Mouse (Mus musculus): ENCODE data around the gene Aplp2. TPM values are rescaled to one million over a fixed set of nuclear protein-coding genes. Genes with fewer than 3 reads are reported as not detected.

The Aplp2 gene
- polyA plus RNA-seq, 1 experiment, result 568 TPM

- TF ChIP-seq CTCF (IDR thresholded peaks at IDR 0.05; ENCODE audit: insufficient read depth, low read length), result no peak
- TF ChIP-seq POLR2A (IDR thresholded peaks at IDR 0.05; ENCODE audit: borderline replicate concordance, extremely low read depth, low read depth, low read length), result no peak
- no peak for DNase-seq
- H3K4me1 ChIP-seq (ENCODE audit: control insufficient read depth, insufficient read depth, low read length), result peaks cover 7% of the 10 kb centered on the region
- H3K4me3 ChIP-seq (replicated peaks; ENCODE audit: extremely low read depth, low read depth, low read length), result no peak overlapping the region
- WGBS, result 13% methylated on average over 4 of the region's 4 CpGs
These were observed 23.4 kb upstream of the Aplp2 start for GRCm38 (mm10) chr9:31235030-31235429.

GRCm38 (mm10) chr9:31226541-31226940 is 14.9 kb upstream of the Aplp2 start:
- 88% methylated on average over 8 of the region's 8 CpGs for WGBS
- Histone ChIP-seq H3K4me1 (ENCODE audit: control insufficient read depth, insufficient read depth, low read length) (peaks cover 6% of the 10 kb centered on the region), H3K4me3 (replicated peaks; ENCODE audit: extremely low read depth, low read depth, low read length) (no peak overlapping the region)
- DNase-seq, result no peak
- TF ChIP-seq POLR2A (IDR thresholded peaks at IDR 0.05; ENCODE audit: borderline replicate concordance, extremely low read depth, low read depth, low read length), result no peak
- TF ChIP-seq CTCF (IDR thresholded peaks at IDR 0.05; ENCODE audit: insufficient read depth, low read length), result no peak

GRCm38 (mm10) chr9:31225808-31226207 is 14.2 kb upstream of the Aplp2 start:
- H3K4me1 ChIP-seq (ENCODE audit: control insufficient read depth, insufficient read depth, low read length), result peaks cover 11% of the 10 kb centered on the region
- H3K4me3 ChIP-seq (replicated peaks; ENCODE audit: extremely low read depth, low read depth, low read length), result no peak overlapping the region
- TF ChIP-seq POLR2A (IDR thresholded peaks at IDR 0.05; ENCODE audit: borderline replicate concordance, extremely low read depth, low read depth, low read length) (no peak), CTCF (IDR thresholded peaks at IDR 0.05; ENCODE audit: insufficient read depth, low read length) (no peak)
- 73% methylated on average over 11 of the region's 11 CpGs for WGBS
- DNase-seq, result no peak

- peaks cover 11% of the 10 kb centered on the region for H3K4me1 ChIP-seq (ENCODE audit: control insufficient read depth, insufficient read depth, low read length)
- DNase-seq, result no peak
- TF ChIP-seq POLR2A (IDR thresholded peaks at IDR 0.05; ENCODE audit: borderline replicate concordance, extremely low read depth, low read depth, low read length) (no peak), CTCF (IDR thresholded peaks at IDR 0.05; ENCODE audit: insufficient read depth, low read length) (no peak)
- H3K4me3 ChIP-seq (replicated peaks; ENCODE audit: extremely low read depth, low read depth, low read length), result no peak overlapping the region
- WGBS, result 45% methylated on average over 4 of the region's 4 CpGs
These were observed 11.9 kb upstream of the Aplp2 start for GRCm38 (mm10) chr9:31223475-31223874.

GRCm38 (mm10) chr9:31221170-31221569 is 9.6 kb upstream of the Aplp2 start:
- DNase-seq, result no peak
- 42% methylated on average over 10 of the region's 10 CpGs for WGBS
- no peak for TF ChIP-seq POLR2A (IDR thresholded peaks at IDR 0.05; ENCODE audit: borderline replicate concordance, extremely low read depth, low read depth, low read length)
- no peak for TF ChIP-seq CTCF (IDR thresholded peaks at IDR 0.05; ENCODE audit: insufficient read depth, low read length)
- Histone ChIP-seq H3K4me1 (ENCODE audit: control insufficient read depth, insufficient read depth, low read length) (peaks cover 11% of the 10 kb centered on the region), H3K4me3 (replicated peaks; ENCODE audit: extremely low read depth, low read depth, low read length) (no peak overlapping the region)

- WGBS, result 42% methylated on average over 7 of the region's 7 CpGs
- TF ChIP-seq POLR2A (IDR thresholded peaks at IDR 0.05; ENCODE audit: borderline replicate concordance, extremely low read depth, low read depth, low read length) (no peak), CTCF (IDR thresholded peaks at IDR 0.05; ENCODE audit: insufficient read depth, low read length) (no peak)
- H3K4me3 ChIP-seq (replicated peaks; ENCODE audit: extremely low read depth, low read depth, low read length), result no peak overlapping the region
- no peak for DNase-seq
- peaks cover 5% of the 10 kb centered on the region for H3K4me1 ChIP-seq (ENCODE audit: control insufficient read depth, insufficient read depth, low read length)
These were observed 6.2 kb upstream of the Aplp2 start for GRCm38 (mm10) chr9:31217631-31218380.

GRCm38 (mm10) chr9:31212500-31213008 is 939 bp upstream of the Aplp2 start:
- Histone ChIP-seq H3K4me1 (ENCODE audit: control insufficient read depth, insufficient read depth, low read length) (peaks cover 10% of the 10 kb centered on the region; the same call in 1 of the 2 replicates), H3K4me3 (replicated peaks; ENCODE audit: extremely low read depth, low read depth, low read length) (peak overlapping the region; percentile 96)
- no peak for DNase-seq
- TF ChIP-seq CTCF (IDR thresholded peaks at IDR 0.05; ENCODE audit: insufficient read depth, low read length) (no peak), POLR2A (IDR thresholded peaks at IDR 0.05; ENCODE audit: borderline replicate concordance, extremely low read depth, low read depth, low read length) (no peak)
- 44% methylated on average over 12 of the region's 12 CpGs for WGBS

- peaks cover 14% of the 10 kb centered on the region for H3K4me1 ChIP-seq (ENCODE audit: control insufficient read depth, insufficient read depth, low read length)
These were observed 596 bp downstream of the Aplp2 start for GRCm38 (mm10) chr9:31210749-31211689.

GRCm38 (mm10) chr9:31210163-31210562 is 1.5 kb downstream of the Aplp2 start:
- H3K4me3 ChIP-seq (replicated peaks; ENCODE audit: extremely low read depth, low read depth, low read length), result peak overlapping the region; percentile 19

More at GRCm38 (mm10) chr9:31210749-31211689, 596 bp downstream of the Aplp2 start:
- peak; percentile 65 for DNase-seq
- peak overlapping the region; percentile 93 for H3K4me3 ChIP-seq (replicated peaks; ENCODE audit: extremely low read depth, low read depth, low read length)
- TF ChIP-seq CTCF (IDR thresholded peaks at IDR 0.05; ENCODE audit: insufficient read depth, low read length), result no peak
- no peak for TF ChIP-seq POLR2A (IDR thresholded peaks at IDR 0.05; ENCODE audit: borderline replicate concordance, extremely low read depth, low read depth, low read length)
- 1% methylated on average over 93 of the region's 93 CpGs for WGBS

More at GRCm38 (mm10) chr9:31210163-31210562, 1.5 kb downstream of the Aplp2 start:
- no peak for TF ChIP-seq CTCF (IDR thresholded peaks at IDR 0.05; ENCODE audit: insufficient read depth, low read length)
- TF ChIP-seq POLR2A (IDR thresholded peaks at IDR 0.05; ENCODE audit: borderline replicate concordance, extremely low read depth, low read depth, low read length), result no peak
- 22% methylated on average over 7 of the region's 7 CpGs for WGBS
- no peak for DNase-seq
- H3K4me1 ChIP-seq (ENCODE audit: control insufficient read depth, insufficient read depth, low read length), result peaks cover 17% of the 10 kb centered on the region
